Mouse (Mus musculus): ENCODE measurements at regions not wholly inside any gene's neighbourhood (a gene's known extent, or its start where the extent isn't known, plus 50 kb on each side); places are given as distances from the start of the nearest gene placed in this dataset.
A peak's percentile ranks its signal among the peaks of the same experiment; 100 is the strongest.

- no peak for DNase-seq (ENCODE audit: low read depth, low spot score)
Observed at GRCm38 (mm10) chr6:51044873-51045272, 387.6 kb upstream of the Nfe2l3 start.

GRCm38 (mm10) chr6:51052451-51052921 is 380.0 kb upstream of the Nfe2l3 start:
- no peak for DNase-seq (ENCODE audit: low read depth, low spot score)

- DNase-seq (ENCODE audit: low read depth, low spot score), result no peak
Observed at GRCm38 (mm10) chr6:51057229-51057628, 375.2 kb upstream of the Nfe2l3 start.

DNA sequence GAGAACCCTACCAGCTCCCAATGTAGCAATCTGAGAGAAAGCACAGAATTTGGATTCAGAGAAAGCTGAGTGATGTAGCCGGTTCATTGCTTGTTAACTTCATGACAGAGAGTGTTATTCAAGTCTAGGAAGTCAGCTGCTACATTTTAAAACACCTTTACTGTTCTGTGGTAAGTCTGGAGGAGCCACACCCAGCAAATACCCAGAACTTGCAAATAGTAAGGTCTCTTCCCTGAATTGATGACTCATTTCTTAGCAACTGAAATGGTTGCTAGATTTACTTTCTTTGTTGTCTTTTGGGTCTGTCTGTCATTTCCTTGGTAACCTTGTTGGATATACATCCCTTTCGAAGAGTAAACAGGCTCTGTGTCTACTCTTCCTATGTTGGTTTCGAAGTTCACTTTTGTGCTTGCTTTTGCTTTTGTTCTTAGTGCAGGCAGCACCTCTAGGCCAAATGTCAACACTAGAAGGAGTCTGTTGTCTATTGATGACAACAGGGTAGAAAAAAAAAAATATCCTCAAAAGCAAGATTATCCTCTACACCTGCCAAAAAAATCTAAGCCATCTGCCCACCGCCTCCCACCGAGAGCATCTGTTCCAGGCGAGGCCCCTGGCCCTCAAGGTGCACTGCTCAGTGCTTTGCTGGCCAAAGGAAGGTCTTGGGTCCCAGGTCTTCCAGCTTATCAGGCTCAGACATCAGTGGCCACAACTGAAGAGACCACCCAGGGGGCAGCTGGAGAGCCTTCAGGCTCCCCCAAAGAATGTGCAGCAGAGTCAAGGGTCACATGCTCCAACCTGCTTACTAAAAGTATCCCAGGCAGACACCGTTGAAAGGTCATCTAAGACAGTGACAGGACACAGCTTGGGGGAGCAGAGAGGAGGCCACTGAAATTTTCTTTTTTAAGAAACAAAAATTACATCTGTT is 372.3 kb upstream of the Nfe2l3 start:
- peak; percentile 86 for DNase-seq (ENCODE audit: low read depth, low spot score)

- DNase-seq (ENCODE audit: low read depth, low spot score), result peak; percentile 17
Observed at GRCm38 (mm10) chr6:51060848-51061535, 371.5 kb upstream of the Nfe2l3 start.

GRCm38 (mm10) chr6:51065156-51065555 is 367.3 kb upstream of the Nfe2l3 start:
- DNase-seq (ENCODE audit: low read depth, low spot score), result no peak

- no peak for DNase-seq (ENCODE audit: low read depth, low spot score)
Observed at GRCm38 (mm10) chr6:51067332-51067731, 365.1 kb upstream of the Nfe2l3 start.

DNA sequence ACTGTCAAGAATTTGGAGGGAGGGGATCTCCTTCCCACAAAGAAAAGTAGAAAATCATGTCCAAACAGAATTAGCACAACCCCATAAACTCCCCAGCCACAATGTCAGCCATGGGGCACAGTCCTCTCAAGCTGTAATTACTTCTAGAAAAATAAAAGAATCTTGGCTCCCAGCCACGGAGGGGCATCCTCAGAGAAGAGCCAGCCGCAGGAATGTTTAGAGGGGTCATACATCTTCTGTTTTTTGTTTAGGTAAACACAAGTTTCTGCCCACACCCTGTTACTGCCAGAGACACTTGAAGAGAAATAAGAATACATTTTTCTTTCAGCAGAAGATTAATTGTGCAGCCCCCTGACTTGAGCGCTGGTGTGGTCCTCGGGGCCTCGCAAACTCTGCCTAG is 362.5 kb upstream of the Nfe2l3 start:
- DNase-seq (ENCODE audit: low read depth, low spot score), result no peak

- no peak for DNase-seq (ENCODE audit: low read depth, low spot score)
Observed at GRCm38 (mm10) chr6:51071243-51071642, 361.2 kb upstream of the Nfe2l3 start.

- DNase-seq (ENCODE audit: low read depth, low spot score), result no peak
Observed at GRCm38 (mm10) chr6:51075026-51075425, 357.4 kb upstream of the Nfe2l3 start.

DNA sequence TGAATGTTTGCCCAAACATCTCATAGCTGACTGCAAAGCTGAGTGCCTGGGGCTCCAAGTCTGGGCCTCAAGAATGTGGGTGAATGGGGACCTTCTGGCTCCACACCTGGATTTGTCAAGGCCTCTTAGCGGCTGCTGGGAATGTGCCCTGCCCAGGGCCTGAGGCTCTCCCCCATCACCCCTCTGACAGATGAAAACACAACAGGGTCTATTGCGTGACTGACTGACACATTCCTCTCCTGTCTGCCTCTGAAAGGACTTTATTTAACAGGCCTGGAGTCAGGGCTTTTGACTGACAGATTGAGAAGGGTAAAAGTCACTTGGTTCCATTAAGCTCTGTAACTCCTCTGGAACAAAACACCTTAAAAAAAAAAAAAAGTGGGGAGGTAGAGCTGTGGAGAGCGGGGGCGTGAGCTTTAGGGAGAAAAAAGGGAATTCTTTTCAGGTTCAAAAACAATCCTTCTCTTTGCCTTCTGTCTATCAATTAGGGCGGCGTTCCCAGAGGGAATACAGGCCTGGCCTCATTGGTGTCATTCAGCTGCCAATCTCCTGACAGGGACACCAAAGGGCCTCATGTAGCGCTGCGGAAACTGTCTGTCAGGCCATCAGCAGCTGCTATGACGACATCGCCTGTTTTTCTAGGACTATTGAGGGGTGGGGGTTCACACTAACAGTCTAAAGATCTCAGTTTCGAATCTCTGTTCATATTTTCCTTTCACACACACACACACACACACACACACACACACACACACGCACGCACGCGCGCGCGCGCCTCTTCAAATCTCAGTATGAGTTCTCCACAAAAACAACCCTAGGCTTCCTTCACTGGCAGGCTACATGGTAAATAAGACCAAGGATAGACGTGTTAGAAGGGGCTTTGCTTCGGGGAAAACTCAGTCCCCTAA is 355.4 kb upstream of the Nfe2l3 start:
- no peak for DNase-seq (ENCODE audit: low read depth, low spot score)

DNA sequence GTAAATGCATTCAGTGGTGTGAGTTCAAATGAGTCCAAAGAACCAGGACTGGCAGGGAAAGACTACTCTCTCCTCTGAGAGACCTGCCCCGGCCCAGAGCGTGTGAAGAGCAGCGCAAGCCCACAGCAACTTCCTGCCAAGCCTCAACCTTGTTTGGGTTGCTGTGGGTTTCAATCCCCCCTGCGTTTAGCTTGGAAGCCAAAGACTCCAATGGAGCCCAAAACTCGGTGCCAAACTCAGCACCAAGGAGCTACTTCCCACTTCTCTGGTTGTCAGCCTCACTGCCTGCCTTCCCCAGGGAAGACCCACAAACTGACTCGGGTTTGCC is 354.7 kb upstream of the Nfe2l3 start:
- DNase-seq (ENCODE audit: low read depth, low spot score), result no peak

DNA sequence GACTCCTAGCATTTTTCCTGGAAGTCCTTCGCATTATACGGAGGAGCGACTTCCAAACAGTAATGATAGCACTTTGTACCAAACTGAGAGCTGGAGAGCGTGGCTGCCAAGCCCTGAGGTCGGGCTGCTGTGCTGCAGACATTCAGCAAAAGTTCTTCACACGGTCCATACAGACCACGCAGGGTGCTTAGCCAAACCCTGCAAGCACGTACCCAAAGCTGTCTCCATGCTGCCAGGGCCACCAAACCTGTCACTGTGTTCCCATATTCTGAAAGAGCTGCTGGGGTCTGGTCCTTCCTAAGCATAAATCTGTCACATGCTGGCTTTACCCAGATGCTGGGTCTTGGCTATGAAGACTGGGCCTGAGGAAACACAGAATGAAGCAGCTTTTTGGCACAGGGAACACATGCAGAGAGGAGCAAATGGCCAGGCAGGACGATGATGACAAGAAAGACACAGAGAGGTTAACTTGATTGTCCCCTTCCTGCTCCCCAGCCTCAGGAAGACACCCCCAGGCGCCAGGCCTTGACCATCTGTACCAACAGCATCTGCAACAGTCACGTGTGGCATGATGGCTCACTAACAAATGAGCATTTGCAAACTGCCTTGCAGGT is 354.0 kb upstream of the Nfe2l3 start:
- DNase-seq (ENCODE audit: low read depth, low spot score), result no peak

GRCm38 (mm10) chr6:51078967-51079355 is 353.5 kb upstream of the Nfe2l3 start:
- DNase-seq (ENCODE audit: low read depth, low spot score), result no peak

GRCm38 (mm10) chr6:51081056-51081455 is 351.4 kb upstream of the Nfe2l3 start:
- DNase-seq (ENCODE audit: low read depth, low spot score), result no peak

- DNase-seq (ENCODE audit: low read depth, low spot score), result no peak
Observed at GRCm38 (mm10) chr6:51084656-51085055, 347.8 kb upstream of the Nfe2l3 start.

DNA sequence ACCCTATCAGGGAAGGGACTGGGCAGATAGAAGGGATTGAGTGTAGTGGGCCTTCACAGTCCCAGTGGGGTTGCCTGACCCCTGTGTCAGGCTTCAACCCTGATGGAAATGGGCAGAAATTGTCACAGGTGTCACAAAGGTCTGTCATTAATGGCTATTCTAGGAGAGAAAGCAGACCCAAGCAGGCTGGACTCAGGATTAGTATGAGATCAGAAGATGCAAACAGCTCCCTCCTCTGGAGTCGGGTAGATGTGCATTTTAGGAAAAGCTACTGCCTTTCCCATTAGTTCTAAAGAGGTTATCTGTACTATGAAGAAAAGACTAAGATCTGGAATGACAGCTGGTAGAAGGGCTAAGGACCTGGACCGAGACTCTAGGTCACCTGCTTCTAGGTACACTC is 346.9 kb upstream of the Nfe2l3 start:
- DNase-seq (ENCODE audit: low read depth, low spot score), result no peak

- DNase-seq (ENCODE audit: low read depth, low spot score), result no peak
Observed at GRCm38 (mm10) chr6:51086347-51086746, 346.1 kb upstream of the Nfe2l3 start.

DNA sequence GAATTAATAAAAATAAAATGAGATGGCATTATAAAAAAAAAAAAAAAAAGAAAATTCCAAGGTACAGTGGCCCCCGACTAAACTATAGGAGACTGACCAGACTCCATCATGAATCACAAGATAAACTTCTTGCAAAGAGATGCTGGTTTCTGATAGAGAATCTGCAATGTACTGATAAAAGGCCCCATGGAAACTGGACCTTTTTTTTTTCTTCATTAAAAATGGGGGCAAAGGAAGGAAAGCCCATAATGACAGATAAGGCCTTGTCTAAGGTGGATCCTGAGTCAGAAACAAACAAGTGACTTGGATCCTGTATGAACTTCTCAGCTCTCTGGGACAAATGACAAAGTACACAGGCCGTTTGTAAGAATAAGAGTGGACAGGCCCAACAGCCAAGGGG is 344.7 kb upstream of the Nfe2l3 start:
- DNase-seq (ENCODE audit: low read depth, low spot score), result no peak

GRCm38 (mm10) chr6:51088641-51089372 is 343.7 kb upstream of the Nfe2l3 start:
- no peak for DNase-seq (ENCODE audit: low read depth, low spot score)

DNA sequence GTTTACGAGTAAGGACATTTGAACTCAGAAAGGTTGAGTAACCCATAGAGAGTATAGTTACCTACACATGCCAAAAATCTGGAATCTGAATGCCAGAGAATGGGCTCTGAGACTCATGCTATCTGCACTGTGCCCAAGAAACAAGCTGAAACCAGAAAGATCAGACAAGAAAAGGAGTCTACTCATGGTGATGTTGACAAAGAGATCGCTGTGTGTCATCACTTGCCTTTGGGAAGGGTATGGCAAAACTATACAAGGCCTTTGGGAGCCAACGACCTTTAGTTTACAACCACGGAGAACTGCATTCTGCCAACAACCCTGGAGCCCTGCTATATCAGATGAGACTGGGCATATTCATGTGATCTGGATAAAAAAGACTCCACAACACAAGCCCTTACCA is 339.3 kb upstream of the Nfe2l3 start:
- DNase-seq (ENCODE audit: low read depth, low spot score), result no peak
